Mouse (Mus musculus): ENCODE measurements at regions not wholly inside any gene's neighbourhood (a gene's known extent, or its start where the extent isn't known, plus 50 kb on each side); places are given as distances from the start of the nearest gene placed in this dataset.

GRCm38 (mm10) chr13:102504157-102504947 is 189.0 kb upstream of the Cd180 start:
- no peak for DNase-seq (ENCODE audit: low read depth, low spot score)

- DNase-seq (ENCODE audit: low read depth, low spot score): no peak
Observed at GRCm38 (mm10) chr13:102507226-102507625, 186.1 kb upstream of the Cd180 start.

- DNase-seq (ENCODE audit: low read depth, low spot score): no peak
Observed at GRCm38 (mm10) chr13:102507916-102508315, 185.4 kb upstream of the Cd180 start.

- DNase-seq (ENCODE audit: low read depth, low spot score): no peak
Observed at GRCm38 (mm10) chr13:102510733-102511279, 182.6 kb upstream of the Cd180 start.

GRCm38 (mm10) chr13:102518169-102518882 is 175.0 kb upstream of the Cd180 start:
- DNase-seq (ENCODE audit: low read depth, low spot score): no peak

- DNase-seq (ENCODE audit: low read depth, low spot score): no peak
Observed at GRCm38 (mm10) chr13:102521427-102521826, 171.9 kb upstream of the Cd180 start.

GRCm38 (mm10) chr13:102522080-102522479 is 171.3 kb upstream of the Cd180 start:
- no peak for DNase-seq (ENCODE audit: low read depth, low spot score)

- DNase-seq (ENCODE audit: low read depth, low spot score): no peak
Observed at GRCm38 (mm10) chr13:102526621-102527140, 166.7 kb upstream of the Cd180 start.

GRCm38 (mm10) chr13:102533784-102534183 is 159.6 kb upstream of the Cd180 start:
- no peak for DNase-seq (ENCODE audit: low read depth, low spot score)

GRCm38 (mm10) chr13:102537424-102538242 is 155.7 kb upstream of the Cd180 start:
- peak; percentile 27 for DNase-seq (ENCODE audit: low read depth, low spot score)

- no peak for DNase-seq (ENCODE audit: low read depth, low spot score)
Observed at GRCm38 (mm10) chr13:102540436-102540835, 152.9 kb upstream of the Cd180 start.

GRCm38 (mm10) chr13:102544359-102545165 is 148.8 kb upstream of the Cd180 start:
- no peak for DNase-seq (ENCODE audit: low read depth, low spot score)

GRCm38 (mm10) chr13:102545845-102546615 is 147.3 kb upstream of the Cd180 start:
- peak; percentile 29 for DNase-seq (ENCODE audit: low read depth, low spot score)

GRCm38 (mm10) chr13:102548252-102548651 is 145.1 kb upstream of the Cd180 start:
- no peak for DNase-seq (ENCODE audit: low read depth, low spot score)

GRCm38 (mm10) chr13:102566846-102567572 is 126.3 kb upstream of the Cd180 start:
- no peak for DNase-seq (ENCODE audit: low read depth, low spot score)

GRCm38 (mm10) chr13:102569580-102569979 is 123.8 kb upstream of the Cd180 start:
- no peak for DNase-seq (ENCODE audit: low read depth, low spot score)

- no peak for DNase-seq (ENCODE audit: low read depth, low spot score)
Observed at GRCm38 (mm10) chr13:102570286-102570685, 123.1 kb upstream of the Cd180 start.

GRCm38 (mm10) chr13:102573286-102573921 is 120.0 kb upstream of the Cd180 start:
- no peak for DNase-seq (ENCODE audit: low read depth, low spot score)
